Mouse (Mus musculus) MEL (cell line): ENCODE data around the gene Cecr2. TPM values are rescaled to one million over a fixed set of nuclear protein-coding genes. Genes with fewer than 3 reads are reported as not detected.

Experiments used
- DNase-seq: peaks from one replicate; pipeline ENCODE4 v3.0.0; 2011; ENCODE audit warnings: low read depth, low spot score
- H3K27ac ChIP-seq: 2 replicates; pipeline ENCODE4 v1.5.1; 2012; ENCODE audit warnings: low read depth, mild to moderate bottlenecking, control low read depth, low read length, moderate library complexity; ENCODE audit not compliant: control insufficient read depth
- H3K27me3 ChIP-seq, 2 experiments: fragments of 150-350 bp in 1 of 2; sonication (generic) in 1 of 2; 2 replicates each; pipeline ENCODE4 v1.6.1; 2012; ENCODE audit warnings: low read length in 2 of 2, mild to moderate bottlenecking in 2 of 2, improper control_type of control experiment in 1 of 2, moderate library complexity in 1 of 2; ENCODE audit not compliant: insufficient read depth in 2 of 2, control insufficient read depth in 1 of 2
- H3K36me3 ChIP-seq, 2 experiments: 2 replicates each; pipeline ENCODE4 v1.6.1; 2012 to 2014; ENCODE audit warnings: low read length in 2 of 2, improper control_type of control experiment in 1 of 2, inconsistent platforms in 1 of 2, mild to moderate bottlenecking in 1 of 2; ENCODE audit not compliant: insufficient read depth in 2 of 2, control insufficient read depth in 1 of 2
- H3K4me1 ChIP-seq, 2 experiments: fragments of 150-350 bp in 1 of 2; sonication (generic) in 1 of 2; 2 replicates each; pipeline ENCODE4 v1.6.1; 2012; ENCODE audit warnings: low read length in 2 of 2, improper control_type of control experiment in 1 of 2, mild to moderate bottlenecking in 1 of 2; ENCODE audit not compliant: insufficient read depth in 2 of 2, control insufficient read depth in 1 of 2
- H3K4me3 ChIP-seq, 2 experiments: fragments of 150-350 bp in 1 of 2; sonication (generic) in 1 of 2; 2 replicates each; pipeline ENCODE4 v1.5.1; 2012; ENCODE audit warnings: low read depth in 2 of 2, low read length in 2 of 2, mild to moderate bottlenecking in 2 of 2, moderate library complexity in 2 of 2, control low read depth in 1 of 2, improper control_type of control experiment in 1 of 2; ENCODE audit not compliant: control insufficient read depth in 1 of 2, insufficient read depth in 1 of 2
- H3K79me2 ChIP-seq: 2 replicates; pipeline ENCODE4 v1.6.1; 2012; ENCODE audit warnings: mild to moderate bottlenecking, low read length, moderate library complexity; ENCODE audit not compliant: control insufficient read depth, poor library complexity, insufficient read depth
- H3K9ac ChIP-seq: 2 replicates; pipeline ENCODE4 v1.6.1; 2012; ENCODE audit warnings: low read depth, mild to moderate bottlenecking, control low read depth, low read length, moderate library complexity; ENCODE audit not compliant: control insufficient read depth, poor library complexity, severe bottlenecking
- H3K9me3 ChIP-seq: fragments of 150-350 bp; sonication (generic); replicated peaks from 2 replicates; pipeline ENCODE4 v1.6.1; 2012; ENCODE audit warnings: mild to moderate bottlenecking, low read length, improper control_type of control experiment, moderate library complexity; ENCODE audit not compliant: insufficient read depth
- BHLHE40 ChIP-seq: IDR thresholded peaks from 2 replicates; pipeline ENCODE4 v1.6.1; 2012; ENCODE audit warnings: low read depth, mild to moderate bottlenecking, inconsistent platforms, low read length, improper control_type of control experiment, borderline replicate concordance
- E2F4 ChIP-seq: IDR thresholded peaks from 2 replicates; pipeline ENCODE4 v1.6.1; 2011; ENCODE audit warnings: low read depth, low read length, improper control_type of control experiment, borderline replicate concordance
- EP300 ChIP-seq, 2 experiments: IDR thresholded peaks; 2 replicates each; pipeline ENCODE4 v1.6.1; 2011; ENCODE audit warnings: improper control_type of control experiment in 2 of 2, low read length in 2 of 2, low read depth in 1 of 2, mild to moderate bottlenecking in 1 of 2
- ETS1 ChIP-seq: IDR thresholded peaks from 2 replicates; pipeline ENCODE4 v1.6.1; 2012; ENCODE audit warnings: low read depth, mild to moderate bottlenecking, inconsistent platforms, low read length, improper control_type of control experiment, moderate library complexity
- GATA1 ChIP-seq: IDR thresholded peaks from 2 replicates; pipeline ENCODE4 v1.6.1; 2011; ENCODE audit warnings: low read depth, low read length, improper control_type of control experiment
- JUND ChIP-seq: IDR thresholded peaks from 2 replicates; pipeline ENCODE4 v1.6.1; 2011; ENCODE audit warnings: low read depth, mild to moderate bottlenecking, improper control_type of control experiment, low read length
- MAFK ChIP-seq: IDR thresholded peaks from 2 replicates; pipeline ENCODE4 v1.6.1; 2011; ENCODE audit warnings: low read depth, mild to moderate bottlenecking, low read length, improper control_type of control experiment, borderline replicate concordance
- MAX ChIP-seq: IDR thresholded peaks from 2 replicates; pipeline ENCODE4 v1.6.1; 2011; ENCODE audit warnings: low read length, improper control_type of control experiment
- MAZ ChIP-seq: IDR thresholded peaks from 2 replicates; pipeline ENCODE4 v1.6.1; 2012; ENCODE audit warnings: low read depth, mild to moderate bottlenecking, inconsistent platforms, low read length, improper control_type of control experiment
- MXI1 ChIP-seq: IDR thresholded peaks from 2 replicates; pipeline ENCODE4 v1.6.1; 2011; ENCODE audit warnings: mild to moderate bottlenecking, low read depth, low read length, improper control_type of control experiment
- MYB ChIP-seq: IDR thresholded peaks from 2 replicates; pipeline ENCODE4 v1.6.1; 2011; ENCODE audit warnings: mild to moderate bottlenecking, low read depth, low read length, improper control_type of control experiment
- NRF1 ChIP-seq: IDR thresholded peaks from 2 replicates; pipeline ENCODE4 v1.6.1; 2014; ENCODE audit warnings: low read depth, mild to moderate bottlenecking, inconsistent platforms, low read length, improper control_type of control experiment, moderate library complexity; ENCODE audit not compliant: poor library complexity, insufficient read depth, severe bottlenecking
- POLR2AphosphoS2 ChIP-seq: IDR thresholded peaks from 2 replicates; pipeline ENCODE4 v1.6.1; 2011; ENCODE audit warnings: low read length, improper control_type of control experiment
- POLR2AphosphoS5 ChIP-seq: IDR thresholded peaks from 2 replicates; pipeline ENCODE4 v1.6.1; 2012; ENCODE audit warnings: low read depth, borderline replicate concordance, mild to moderate bottlenecking, inconsistent platforms, low read length, moderate library complexity, mixed read lengths
- RCOR1 ChIP-seq: IDR thresholded peaks from 2 replicates; pipeline ENCODE4 v1.6.1; 2012; ENCODE audit warnings: low read depth, mild to moderate bottlenecking, inconsistent platforms, low read length, improper control_type of control experiment
- SIN3A ChIP-seq: IDR thresholded peaks from 2 replicates; pipeline ENCODE4 v1.6.1; 2012; ENCODE audit warnings: low read length, improper control_type of control experiment, inconsistent platforms
- USF2 ChIP-seq, 2 experiments: IDR thresholded peaks; 2 replicates each; pipeline ENCODE4 v1.6.1; 2011 to 2012; ENCODE audit warnings: improper control_type of control experiment in 2 of 2, low read length in 2 of 2, borderline replicate concordance in 1 of 2, inconsistent platforms in 1 of 2, low read depth in 1 of 2, mild to moderate bottlenecking in 1 of 2; ENCODE audit not compliant: insufficient read depth in 1 of 2
- polyA plus RNA-seq, 2 experiments: library from polyadenylated mRNA; stranded (reverse) in 1 of 2; unstranded in 1 of 2; fragments of >175 nt in 1 of 2; fragments of >200 nt in 1 of 2; gene quantifications; 2 replicates each; pipeline versions ENCODE4 v1.2.1 to v1.2.4; 2012; ENCODE audit warnings: low replicate concordance in 2 of 2, low read depth in 1 of 2; ENCODE audit not compliant: insufficient read length in 2 of 2, insufficient read depth in 1 of 2, missing spikeins in 1 of 2
- total RNA-seq: library from RNA; depleted of rRNA; stranded (reverse); fragments of 300-350 nt; gene quantifications from 2 replicates; pipeline ENCODE4 v1.2.3, GENCODE M21; 2012

Gene Cecr2
- total and polyA plus RNA-seq, 3 experiments = 4.0 to 8.7 TPM; not detected in 1

- Histone ChIP-seq H3K9me3 (no peaks in the 10 kb centered on the region), H3K27ac (no peak overlapping the region), H3K27me3 (no peaks in the 10 kb centered on the region), H3K79me2 (no peaks in the 10 kb centered on the region), H3K4me1 (peaks cover 12 to 16% of the 10 kb centered on the region in 2 experiments), H3K9ac (no peak overlapping the region), H3K36me3 (peaks cover 12 to 33% of the 10 kb centered on the region in 2 experiments), H3K4me3 (no peak overlapping the region)
- TF ChIP-seq GATA1 (0 out of 2 replicates have a peak, but pooled peaks have one; percentile 14), ETS1 (0 out of 2 replicates have a peak, but pooled peaks have one; percentile 15), MYB (peak; percentile 31; the same call in 1 of the 2 replicates), RCOR1 (peak; percentile 75), POLR2AphosphoS2 (no peak), SIN3A (0 out of 2 replicates have a peak, but pooled peaks have one; percentile 27), EP300 (IDR thresholded peaks at IDR 0.05; ENCODE audit: low read depth in 1 of 2, low read length in 2 of 2) (peak in 1 of 2 experiments; percentile 34; a peak in 2 of 4 replicates), MXI1 (0 out of 2 replicates have a peak, but pooled peaks have one; percentile 26), MAZ (no peak), POLR2AphosphoS5 (no peak)
- no peak for DNase-seq
These were observed 132.7 kb downstream of the Cecr2 start for GRCm38 (mm10) chr6:120798905-120799304.

GRCm38 (mm10) chr6:120799581-120800041 lies 133.4 kb downstream of the Cecr2 start:
- H3K79me2 ChIP-seq = no peaks in the 10 kb centered on the region
- no peak overlapping the region for H3K27ac ChIP-seq
- H3K9me3 ChIP-seq = no peaks in the 10 kb centered on the region
- H3K9ac ChIP-seq = no peak overlapping the region
- TF ChIP-seq BHLHE40 (no peak), E2F4 (no peak), POLR2AphosphoS2 (no peak), NRF1 (no peak), JUND (no peak), USF2 (IDR thresholded peaks at IDR 0.05; ENCODE audit: borderline replicate concordance in 1 of 2, insufficient read depth in 1 of 2, low read depth in 1 of 2, low read length in 2 of 2) (no peak), MAFK (no peak), MAX (no peak)
- H3K36me3 ChIP-seq = peaks cover 12 to 34% of the 10 kb centered on the region in 2 experiments
- H3K4me3 ChIP-seq = no peak overlapping the region
- no peaks in the 10 kb centered on the region for H3K27me3 ChIP-seq
- H3K4me1 ChIP-seq = peaks cover 12 to 16% of the 10 kb centered on the region in 2 experiments
- no peak for DNase-seq
